Mouse (Mus musculus) kidney, adult 2 months (tissue): ENCODE measurements around the gene Tsc22d3.

ENCODE experiments used
- CTCF ChIP-seq: fragments of 200-500 bp; conservative IDR thresholded peaks from 2 replicates; pipeline ENCODE4 v1.5.1; 2011; ENCODE audit warnings: low read depth, mild to moderate bottlenecking, control low read depth, low read length, moderate library complexity, mixed read lengths; ENCODE audit not compliant: insufficient read depth, insufficient read length
- POLR2A ChIP-seq: fragments of 200-500 bp; IDR thresholded peaks from one replicate; pipeline ENCODE4 v1.6.1; 2011; ENCODE audit warnings: low read depth, low read length, control low read depth

DNA sequence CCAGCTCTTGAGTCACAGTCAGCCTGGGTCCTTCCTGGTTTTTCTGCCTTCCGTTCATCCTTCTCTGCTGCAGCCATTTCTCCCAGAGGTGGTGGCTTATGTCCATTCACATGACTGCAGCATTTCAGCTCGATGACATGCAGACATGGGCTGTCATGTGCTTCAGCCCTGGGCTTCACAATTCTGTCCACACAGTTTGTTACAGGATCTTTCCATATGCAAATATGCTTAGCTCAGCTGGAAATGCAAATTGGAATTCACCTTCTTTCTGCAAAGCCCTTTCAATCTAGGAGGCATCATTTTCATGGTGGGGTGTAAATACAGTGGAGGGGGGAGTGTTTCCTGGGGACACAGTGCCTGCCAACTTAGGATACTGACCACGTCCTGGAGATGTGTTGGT is 66.2 kb downstream of the Tsc22d3 start:
- TF ChIP-seq POLR2A: no peak
- TF ChIP-seq CTCF: no peak
